Mouse (Mus musculus) heart, postnatal 0 days (tissue): Measurements from ENCODE around the gene Sp7. TPM values are rescaled to one million over a fixed set of nuclear protein-coding genes. Genes with fewer than 3 reads are reported as not detected.

ENCODE experiments used
- ATAC-seq: fragments of 200-750 bp; cut with Nextera tagmentation; 2 replicates; pipeline ENCODE4 v1.8.0; 2017; ENCODE audit warnings: low read depth, moderate number of reproducible peaks, moderate library complexity; ENCODE audit not compliant: insufficient read depth
- DNase-seq: peaks from one replicate; pipeline ENCODE4 v3.0.0-alpha.2; 2016; ENCODE audit warnings: low spot score
- H3K27ac ChIP-seq: fragments of 300-500 bp; sonication (generic); 2 replicates; pipeline ENCODE4 v1.5.1; 2014; ENCODE audit warnings: low read depth, mild to moderate bottlenecking
- H3K27me3 ChIP-seq: fragments of 300-500 bp; sonication (generic); 2 replicates; pipeline ENCODE4 v1.6.1; 2014; ENCODE audit warnings: low read length, mixed read lengths; ENCODE audit not compliant: control insufficient read depth, insufficient read depth
- H3K36me3 ChIP-seq: fragments of 300-500 bp; sonication (generic); replicated peaks from 2 replicates; pipeline ENCODE4 v1.6.1; 2014; ENCODE audit warnings: low read length, mixed read lengths; ENCODE audit not compliant: control insufficient read depth, insufficient read depth
- H3K4me1 ChIP-seq: fragments of 300-500 bp; sonication (generic); 2 replicates; pipeline ENCODE4 v1.6.1; 2014; ENCODE audit warnings: antibody characterized with exemption; ENCODE audit not compliant: control insufficient read depth, insufficient read depth
- H3K4me2 ChIP-seq: fragments of 300-500 bp; sonication (generic); 2 replicates; pipeline ENCODE4 v1.6.1; 2014; ENCODE audit warnings: low read depth, mild to moderate bottlenecking, low read length, moderate library complexity
- H3K4me3 ChIP-seq: fragments of 300-500 bp; sonication (generic); 2 replicates; pipeline ENCODE4 v1.5.1; 2014; ENCODE audit warnings: low read depth, low read length
- H3K9ac ChIP-seq: fragments of 300-500 bp; sonication (generic); replicated peaks from 2 replicates; pipeline ENCODE4 v1.6.1; 2014; ENCODE audit warnings: low read depth, low read length, mixed read lengths
- H3K9me3 ChIP-seq: fragments of 300-500 bp; sonication (generic); replicated peaks from 2 replicates; pipeline ENCODE4 v1.6.1; 2016; ENCODE audit warnings: low read length; ENCODE audit not compliant: control insufficient read depth
- CTCF ChIP-seq: IDR thresholded peaks from 2 replicates; pipeline ENCODE4 v1.5.1; 2016; ENCODE audit warnings: antibody characterized with exemption, control low read depth, low read depth
- EP300 ChIP-seq: IDR thresholded peaks from 2 replicates; pipeline ENCODE4 v1.6.1; 2016; ENCODE audit warnings: antibody characterized with exemption, low read depth
- WGBS: fragments of 180-500 bp; shearing (Covaris S2); extraction: QIAGEN DNeasy Blood & Tissue Kit; methylation state at CpG from one replicate; pipeline ENCODE4 v1.1.7; 2014; 5-methylcytosine and 5-hydroxymethylcytosine counted together
- polyA plus RNA-seq: library from polyadenylated mRNA; unstranded; fragments of >200 nt; fragmentation: Nextera tagmentation; extraction: Ambion mirVana; gene quantifications from 2 replicates; pipeline ENCODE4 v1.2.1, GENCODE M21; 2015
- total RNA-seq: library from RNA; depleted of rRNA; stranded (reverse); fragments of >200 nt; gene quantifications from 2 replicates; pipeline ENCODE4 v1.2.3, GENCODE M21; 2014; ENCODE audit warnings: low replicate concordance; rRNA removed

The Sp7 gene
- not detected in 2 replicates for total RNA-seq
- not detected in 2 replicates for polyA plus RNA-seq

DNA sequence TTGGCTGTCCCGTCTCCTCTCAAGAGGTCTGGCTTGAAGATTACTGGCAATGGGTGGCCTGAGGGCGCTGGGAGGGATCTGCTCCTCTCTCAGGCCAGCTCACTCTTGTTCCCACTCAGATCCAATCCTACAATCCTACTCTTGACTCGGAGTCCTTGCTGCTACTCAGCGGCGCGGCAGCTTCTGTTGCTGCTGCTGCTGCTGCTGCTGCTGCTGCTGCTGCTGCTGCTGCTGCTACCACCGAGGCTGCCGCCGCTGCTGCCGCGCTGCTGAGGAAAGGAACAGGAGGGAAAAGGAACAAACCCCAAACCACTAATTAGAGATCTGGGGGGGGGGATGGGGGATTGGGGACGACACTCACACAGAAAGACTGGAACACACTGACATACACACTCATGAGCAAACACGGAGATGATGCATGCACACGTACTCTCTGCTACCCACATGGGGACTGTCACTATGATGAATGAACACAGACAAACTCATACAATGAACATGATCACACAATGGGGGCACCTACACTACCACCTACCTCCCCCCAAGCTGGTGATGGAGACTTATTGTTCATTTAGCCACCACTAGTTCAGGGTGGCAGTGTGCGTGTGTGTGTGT, at the start of gene Sp7:
Gene Sp7 (minus strand): TSS at position 450 of the 612 bp plus-strand sequence.
- H3K4me3 ChIP-seq, result peak within 1 kb of the TSS; percentile 24
- TF ChIP-seq CTCF, result no peak
- no peak for TF ChIP-seq EP300
- ATAC-seq (no peak), DNase-seq (no peak)
- H3K4me1 ChIP-seq, result peaks cover 8% of the 10 kb centered on the region; the same call in 1 of the 2 replicates
- H3K9ac ChIP-seq, result no peak within 1 kb of the TSS
- peak within 1 kb of the TSS; percentile 21 for H3K4me2 ChIP-seq
- no peaks in the 10 kb centered on the region for H3K36me3 ChIP-seq
- H3K27me3 ChIP-seq, result peaks cover 34% of the 10 kb centered on the region
- 4% methylated on average over 15 of the region's 15 CpGs for WGBS
- no peak within 1 kb of the TSS for H3K27ac ChIP-seq
- no peaks in the 10 kb centered on the region for H3K9me3 ChIP-seq

DNA sequence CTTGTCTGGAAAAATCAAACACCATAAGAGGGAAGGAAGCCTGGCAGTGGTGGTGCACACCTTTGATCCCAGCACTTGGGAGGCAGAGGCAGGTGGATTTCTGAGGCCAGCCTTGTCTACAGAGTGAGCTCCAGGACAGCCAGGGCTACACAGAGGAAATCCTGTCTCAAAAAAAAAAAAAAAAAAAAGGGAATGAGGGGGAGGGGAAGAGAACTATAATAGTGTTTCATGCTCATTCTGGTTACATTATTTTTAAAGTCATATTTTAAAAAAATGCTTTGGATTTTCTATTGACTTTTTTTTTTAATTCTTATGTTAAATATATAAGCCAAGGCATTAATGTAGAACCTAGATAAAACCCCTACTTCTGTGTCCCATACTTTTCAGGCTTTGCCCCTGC, 46.7 kb upstream of the Sp7 start:
- peaks cover 9% of the 10 kb centered on the region for H3K4me1 ChIP-seq

DNA sequence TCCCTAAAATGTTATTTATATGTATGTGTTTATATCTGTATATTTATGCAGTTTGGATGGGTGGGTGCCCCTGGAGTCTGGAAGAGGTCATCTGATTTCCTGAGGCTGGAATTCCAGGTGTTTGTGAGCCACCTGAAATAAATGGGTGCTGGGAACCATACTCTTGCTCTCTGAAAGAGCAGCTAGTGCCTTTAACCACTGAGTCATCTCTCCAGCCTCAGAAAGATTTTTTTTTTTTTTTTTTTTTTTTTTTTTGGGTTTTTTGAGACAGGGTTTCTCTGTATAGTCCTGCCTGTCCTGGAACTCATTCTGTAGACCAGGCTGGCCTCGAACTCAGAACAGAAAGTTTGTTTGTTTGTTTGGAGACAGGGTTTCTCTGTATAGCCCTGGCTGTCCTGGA, 44.1 kb upstream of the Sp7 start:
- Histone ChIP-seq H3K9me3 (no peaks in the 10 kb centered on the region), H3K4me1 (peaks cover 15% of the 10 kb centered on the region), H3K4me2 (no peak overlapping the region), H3K4me3 (no peak overlapping the region), H3K36me3 (peaks cover 57% of the 10 kb centered on the region), H3K9ac (no peak overlapping the region), H3K27me3 (no peaks in the 10 kb centered on the region), H3K27ac (no peak overlapping the region)
- WGBS, result 96% methylated on average over 1 of the region's 1 CpGs
- TF ChIP-seq EP300, result no peak
- no peak for TF ChIP-seq CTCF
- ATAC-seq (no peak), DNase-seq (no peak)

More for the DNA sequence above, 46.7 kb upstream of the Sp7 start:
- H3K27ac ChIP-seq, result no peak overlapping the region
- peaks cover 46% of the 10 kb centered on the region for H3K36me3 ChIP-seq
- DNase-seq (no peak), ATAC-seq (no peak)
- H3K9ac ChIP-seq, result no peak overlapping the region
- no peak overlapping the region for H3K4me3 ChIP-seq
- H3K27me3 ChIP-seq, result no peaks in the 10 kb centered on the region
- H3K9me3 ChIP-seq, result no peaks in the 10 kb centered on the region
- H3K4me2 ChIP-seq, result no peak overlapping the region
- no peak for TF ChIP-seq CTCF
- TF ChIP-seq EP300, result no peak

DNA sequence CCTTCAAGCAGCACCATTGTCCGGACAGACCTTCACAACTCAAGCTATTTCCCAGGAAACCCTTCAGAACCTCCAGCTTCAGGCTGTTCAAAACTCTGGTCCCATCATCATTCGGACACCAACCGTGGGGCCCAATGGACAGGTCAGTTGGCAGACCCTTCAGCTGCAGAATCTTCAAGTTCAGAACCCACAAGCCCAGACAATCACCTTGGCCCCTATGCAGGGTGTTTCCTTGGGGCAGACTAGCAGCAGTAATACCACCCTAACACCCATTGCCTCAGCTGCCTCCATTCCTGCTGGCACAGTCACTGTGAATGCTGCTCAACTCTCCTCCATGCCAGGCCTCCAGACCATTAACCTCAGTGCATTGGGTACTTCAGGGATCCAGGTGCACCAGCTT, 42.3 kb upstream of the Sp7 start:
- peaks cover 19% of the 10 kb centered on the region for H3K4me1 ChIP-seq
- H3K27me3 ChIP-seq, result no peaks in the 10 kb centered on the region
- H3K9ac ChIP-seq, result no peak overlapping the region
- 90% methylated on average over 3 of the region's 3 CpGs for WGBS
- TF ChIP-seq EP300 (no peak), CTCF (no peak)
- H3K4me3 ChIP-seq, result no peak overlapping the region
- peaks cover 56% of the 10 kb centered on the region for H3K36me3 ChIP-seq
- no peak for DNase-seq
- H3K27ac ChIP-seq, result no peak overlapping the region
- no peak overlapping the region for H3K4me2 ChIP-seq
- no peaks in the 10 kb centered on the region for H3K9me3 ChIP-seq
- no peak for ATAC-seq

DNA sequence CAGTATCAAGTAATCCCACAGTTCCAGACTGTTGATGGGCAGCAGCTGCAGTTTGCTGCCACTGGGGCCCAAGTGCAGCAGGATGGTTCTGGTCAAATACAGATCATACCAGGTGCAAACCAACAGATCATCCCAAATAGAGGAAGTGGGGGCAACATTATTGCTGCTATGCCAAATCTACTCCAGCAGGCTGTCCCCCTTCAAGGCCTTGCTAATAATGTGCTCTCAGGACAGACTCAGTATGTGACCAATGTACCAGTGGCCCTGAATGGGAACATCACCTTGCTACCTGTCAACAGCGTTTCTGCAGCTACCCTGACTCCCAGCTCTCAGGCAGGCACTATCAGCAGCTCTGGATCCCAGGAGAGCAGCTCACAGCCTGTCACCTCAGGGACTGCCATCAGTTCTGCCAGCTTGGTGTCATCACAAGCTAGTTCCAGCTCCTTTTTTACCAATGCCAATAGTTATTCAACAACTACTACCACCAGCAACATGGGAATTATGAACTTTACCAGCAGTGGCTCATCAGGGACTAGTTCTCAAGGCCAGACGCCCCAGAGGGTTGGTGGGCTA, 41.7 kb upstream of the Sp7 start:
- Histone ChIP-seq H3K9me3 (no peaks in the 10 kb centered on the region), H3K4me1 (peaks cover 19% of the 10 kb centered on the region), H3K27ac (no peak overlapping the region), H3K4me2 (no peak overlapping the region), H3K36me3 (peaks cover 52% of the 10 kb centered on the region), H3K9ac (no peak overlapping the region), H3K27me3 (no peaks in the 10 kb centered on the region), H3K4me3 (no peak overlapping the region)
- ATAC-seq (no peak), DNase-seq (no peak)
- WGBS, result 52% methylated on average over 2 of the region's 2 CpGs
- no peak for TF ChIP-seq CTCF
- no peak for TF ChIP-seq EP300
